Mouse (Mus musculus) layer of hippocampus, adult 9-10 months (tissue): ENCODE results near the gene Gjb1.
A peak's percentile ranks its signal among the peaks of the same experiment; 100 is the strongest.
"Not testable (repeated sequence)": the region's sequence is repeated elsewhere in the genome, so short reads cannot be mapped to it uniquely, and the experiment has no call there.

Source experiments
- DNase-seq: peaks from one replicate; pipeline ENCODE4 v3.0.0; 2022; ENCODE audit warnings: low spot score

Gene Gjb1

DNA sequence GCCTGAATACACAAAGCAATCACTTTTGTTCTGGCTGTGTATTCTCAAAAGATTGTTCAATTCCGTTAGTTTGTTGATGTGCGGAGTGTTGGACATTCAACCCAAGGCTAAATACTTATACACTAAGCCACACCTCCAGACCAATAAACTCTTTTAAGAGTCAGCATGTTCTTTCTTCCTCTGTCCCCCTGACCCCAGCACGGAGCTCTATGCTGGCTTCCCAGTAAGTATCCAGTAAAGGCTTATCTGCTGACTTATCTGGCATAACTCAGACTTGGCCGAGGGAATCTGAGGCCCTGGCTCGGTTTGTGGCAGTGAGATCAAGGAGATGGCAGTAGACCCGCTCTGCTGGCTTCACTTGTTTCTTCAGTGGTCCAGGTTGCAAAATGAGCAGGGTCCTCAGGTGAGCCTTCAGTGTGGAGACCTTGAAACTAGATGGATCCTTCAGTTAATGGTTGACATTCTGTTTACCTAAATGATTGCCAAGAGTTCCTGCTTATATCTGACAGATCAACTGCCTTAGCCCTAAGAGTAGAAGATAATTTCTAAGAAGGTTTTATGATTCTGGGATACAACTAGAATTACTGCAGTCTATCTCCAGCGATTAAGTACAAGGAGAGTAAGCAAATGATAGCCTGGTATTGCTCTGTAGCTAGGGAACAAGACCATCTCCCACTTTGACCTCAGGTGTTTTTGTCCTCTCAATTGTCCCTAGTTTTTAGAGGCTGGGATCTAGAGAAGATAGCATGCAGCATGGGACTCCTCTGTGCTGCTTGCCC, at the start of gene Gjb1:
Gene Gjb1, plus strand, starts transcription at position 189 of the 779 bp plus-strand sequence.
- no peak for DNase-seq

DNA sequence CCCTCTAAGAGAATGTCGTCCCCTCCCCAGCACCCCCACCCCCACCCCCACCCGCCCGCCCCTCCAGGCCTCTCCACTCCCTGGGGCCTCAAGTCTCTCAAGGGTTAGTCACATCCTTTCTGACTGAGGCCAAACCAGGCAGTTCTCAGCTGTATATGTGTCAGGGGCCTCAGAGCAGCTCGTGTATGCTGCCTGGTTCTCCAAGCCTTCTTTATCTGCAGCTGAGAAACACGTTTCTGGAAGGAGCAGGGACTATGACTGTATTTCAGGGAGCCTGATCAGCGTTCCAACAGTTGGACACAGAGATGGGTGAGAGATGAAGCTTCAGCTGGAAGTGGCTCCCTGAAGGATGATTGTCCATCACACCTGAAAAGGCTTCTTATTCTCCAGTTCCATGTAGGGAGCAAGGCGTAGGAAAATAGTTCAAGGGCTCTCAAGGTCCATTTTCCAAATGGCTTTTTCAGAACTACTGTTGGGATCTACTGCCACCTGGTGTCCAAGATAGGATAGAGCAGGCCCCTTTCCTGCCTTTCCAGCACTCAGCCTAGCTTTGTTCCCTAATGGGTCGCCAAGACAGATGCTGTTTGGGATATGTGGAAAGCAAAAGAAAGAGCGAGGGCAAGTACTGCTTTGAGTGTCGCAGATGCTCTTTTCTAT, 46.7 kb upstream of the Gjb1 start:
- peak; percentile 65 for DNase-seq

DNA sequence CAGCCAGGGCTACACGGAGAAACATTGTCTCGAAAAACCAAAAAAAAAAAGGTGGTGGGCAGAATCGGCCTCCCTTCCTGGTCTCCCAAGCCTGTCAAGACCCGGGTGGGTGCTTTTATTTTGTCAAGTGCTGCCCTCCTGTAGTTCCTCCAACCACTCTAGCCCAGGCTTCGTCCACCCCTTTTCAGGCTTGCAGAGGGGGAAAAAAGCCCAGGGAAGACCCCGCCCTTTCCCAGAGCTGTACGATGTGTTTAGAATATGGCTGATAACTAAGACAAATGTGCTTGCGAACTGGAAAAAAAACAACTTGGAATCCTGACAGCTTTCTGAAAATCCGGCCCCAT, 44.2 kb upstream of the Gjb1 start:
- no peak for DNase-seq

DNA sequence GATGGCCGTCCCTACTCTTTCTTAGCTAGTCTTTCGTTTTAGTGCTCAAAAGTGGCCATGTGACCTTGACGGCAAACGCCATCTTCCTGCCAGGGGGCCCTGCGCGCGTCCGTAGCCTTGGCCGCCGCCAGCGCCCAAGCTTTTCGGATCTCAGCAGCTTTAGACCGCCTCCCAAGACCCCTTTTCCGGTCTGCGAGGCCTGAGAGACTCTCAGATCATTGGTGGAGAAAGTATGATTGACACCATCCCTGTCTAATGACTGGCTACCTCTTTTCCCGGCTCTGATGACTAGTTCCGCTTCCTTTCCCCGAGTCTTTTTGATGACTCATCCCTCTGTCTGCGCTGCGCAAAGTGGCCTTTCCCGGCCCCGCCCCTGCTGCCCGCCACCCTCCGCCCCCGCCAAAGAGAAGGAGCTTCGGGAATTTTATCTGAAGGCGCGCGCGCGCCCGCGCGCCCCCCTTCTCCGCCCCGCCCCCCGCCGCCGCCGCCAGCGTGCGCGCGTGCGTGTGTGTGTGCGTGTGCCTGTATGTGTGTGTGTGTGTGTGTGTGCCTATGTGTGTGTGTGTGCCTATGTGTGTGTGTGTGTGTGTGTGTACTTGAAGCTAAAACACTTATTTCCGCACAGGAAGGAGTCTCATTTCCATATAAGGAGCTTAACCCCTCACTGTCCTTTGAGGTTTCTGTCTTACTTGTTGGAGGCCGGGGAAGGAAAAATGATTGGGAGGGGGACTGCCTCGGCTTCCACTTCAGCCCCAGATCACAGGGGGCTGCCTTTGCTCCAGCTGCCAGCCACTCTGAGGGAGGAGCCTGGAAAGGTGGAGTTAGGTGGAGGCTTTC, 43.6 kb upstream of the Gjb1 start:
- peak; percentile 85 for DNase-seq

DNA sequence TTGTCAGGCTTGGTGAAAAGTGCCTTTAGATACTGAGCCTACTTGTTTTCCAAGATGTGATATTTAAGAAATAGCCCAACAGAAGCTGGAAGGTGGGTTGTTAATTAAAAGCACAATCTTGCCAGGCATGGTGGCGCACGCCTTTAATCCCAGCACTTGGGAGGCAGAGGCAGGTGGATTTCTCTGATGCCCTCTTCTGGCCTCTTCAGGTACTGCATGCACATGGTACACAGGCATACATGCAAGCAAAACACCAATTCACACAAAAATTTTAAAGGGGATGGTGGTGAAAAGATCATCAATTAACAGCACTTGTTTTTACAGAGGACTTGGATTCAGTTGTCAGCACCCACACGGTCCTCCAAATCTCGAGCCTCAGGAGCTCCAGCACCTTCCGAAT, 41.6 kb upstream of the Gjb1 start:
- DNase-seq, result no peak

DNA sequence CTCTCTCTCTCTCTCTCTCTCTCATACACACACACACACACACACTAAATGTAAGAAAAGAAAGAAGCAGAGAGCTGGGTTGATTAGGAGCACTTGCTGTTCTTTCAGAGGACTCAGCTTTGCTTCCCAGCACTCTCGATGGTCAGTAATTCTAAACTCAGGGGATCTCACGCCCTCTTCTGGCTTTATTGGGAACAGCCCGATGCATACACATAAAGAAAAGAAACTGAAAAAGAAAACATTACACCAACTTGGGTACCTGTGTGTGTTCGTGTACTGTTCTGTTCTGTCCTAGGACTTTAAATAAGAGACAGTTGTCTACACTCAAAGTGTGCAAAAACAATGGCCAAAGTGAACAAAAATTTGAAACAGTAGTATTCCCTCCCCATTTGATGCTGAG, 37.5 kb upstream of the Gjb1 start:
- no peak for DNase-seq

DNA sequence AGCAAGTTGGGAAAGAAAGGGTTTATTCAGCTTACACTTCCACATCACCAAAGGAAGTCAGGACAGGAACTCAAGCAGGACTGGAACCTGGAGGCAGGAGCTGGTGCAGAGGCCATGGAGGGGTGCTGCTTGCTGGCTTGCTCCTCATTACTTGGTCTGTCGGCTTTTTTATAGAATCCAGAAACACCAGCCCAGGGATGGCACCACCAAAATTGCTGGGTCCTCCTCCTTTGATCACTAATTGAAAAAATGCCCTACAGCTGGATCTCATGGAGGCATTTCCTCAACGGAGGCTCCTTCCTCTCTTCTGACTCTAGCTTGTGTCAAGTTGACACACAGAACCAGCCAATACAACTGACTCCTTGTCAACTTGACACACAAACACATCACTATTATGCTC, 33.3 kb upstream of the Gjb1 start:
- not testable (repeated sequence) for DNase-seq

DNA sequence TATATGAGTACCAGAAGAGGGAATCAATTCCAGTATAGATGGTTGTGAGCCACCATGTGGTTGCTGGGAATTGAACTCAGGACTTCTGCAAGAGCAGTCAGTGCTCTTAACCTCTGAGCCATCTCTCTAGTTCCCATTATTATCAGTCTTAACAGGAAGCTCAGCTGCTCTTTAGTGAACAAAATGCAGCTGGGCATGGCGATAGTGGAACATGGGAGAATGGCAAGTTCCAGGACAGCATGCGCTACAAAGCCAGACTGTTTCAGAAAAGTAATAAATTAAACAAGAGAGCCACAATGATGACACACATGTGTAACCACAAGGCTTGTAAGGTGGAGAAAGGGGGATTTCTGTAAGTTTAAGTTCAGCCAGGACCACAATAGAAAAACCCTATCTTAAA, 30.7 kb upstream of the Gjb1 start:
- no peak for DNase-seq

DNA sequence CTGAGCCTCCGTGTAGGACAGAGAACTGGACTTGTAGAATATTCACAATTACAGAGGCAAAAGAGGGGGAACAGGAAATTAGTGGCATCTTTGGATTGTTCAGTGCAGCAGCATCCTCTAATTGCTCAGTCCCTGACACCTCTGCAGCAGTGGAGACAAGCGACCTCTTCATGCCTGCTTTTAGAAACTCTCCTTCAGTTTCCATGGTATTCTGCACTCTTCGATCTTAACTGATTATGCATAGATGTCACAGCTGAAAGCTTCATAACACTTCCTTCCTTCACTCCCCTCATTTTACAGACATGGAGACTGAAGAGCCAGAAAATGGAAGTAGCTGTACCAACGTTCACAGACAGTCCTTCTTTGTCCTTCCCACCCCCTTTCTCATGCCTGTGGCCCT, 29.7 kb upstream of the Gjb1 start:
- no peak for DNase-seq

DNA sequence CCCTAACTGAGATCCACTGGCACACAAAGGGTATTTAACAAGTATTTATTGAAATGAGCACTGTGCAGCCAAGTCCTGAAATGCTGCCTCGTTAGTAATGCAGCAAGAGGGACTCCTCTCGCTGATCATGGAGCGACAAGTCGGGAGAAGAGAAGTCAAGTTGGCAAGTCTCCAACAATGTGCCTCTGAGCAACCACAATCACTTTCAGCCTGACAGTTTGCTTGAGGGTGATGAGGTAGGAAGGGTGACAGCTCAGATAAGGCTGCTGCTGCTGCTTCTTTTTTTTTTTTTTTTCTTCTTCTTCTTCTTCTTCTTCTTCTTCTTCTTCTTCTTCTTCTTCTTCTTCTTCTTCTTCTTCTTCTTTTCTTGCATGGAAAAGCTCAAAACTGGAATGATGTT, 25.0 kb upstream of the Gjb1 start:
- DNase-seq, result no peak

DNA sequence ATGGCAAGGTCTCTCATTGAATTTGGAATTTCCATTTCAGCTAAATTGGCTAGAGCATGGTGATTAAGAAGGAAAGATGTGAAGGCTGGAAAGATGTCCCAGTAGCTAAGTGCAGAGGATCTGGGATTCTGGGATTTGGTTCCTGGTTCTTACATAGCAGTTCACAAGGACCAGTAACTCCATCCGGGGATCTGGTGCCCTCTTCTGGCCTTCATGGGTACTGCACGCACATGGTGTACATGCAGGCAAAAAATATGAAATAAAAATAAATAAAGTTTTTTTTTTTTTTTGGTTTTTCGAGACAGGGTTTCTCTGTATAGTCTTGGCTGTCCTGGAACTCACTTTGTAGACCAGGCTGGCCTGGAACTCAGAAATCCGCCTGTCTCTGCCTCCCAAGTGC, 17.3 kb upstream of the Gjb1 start:
- not testable (repeated sequence) for DNase-seq

DNA sequence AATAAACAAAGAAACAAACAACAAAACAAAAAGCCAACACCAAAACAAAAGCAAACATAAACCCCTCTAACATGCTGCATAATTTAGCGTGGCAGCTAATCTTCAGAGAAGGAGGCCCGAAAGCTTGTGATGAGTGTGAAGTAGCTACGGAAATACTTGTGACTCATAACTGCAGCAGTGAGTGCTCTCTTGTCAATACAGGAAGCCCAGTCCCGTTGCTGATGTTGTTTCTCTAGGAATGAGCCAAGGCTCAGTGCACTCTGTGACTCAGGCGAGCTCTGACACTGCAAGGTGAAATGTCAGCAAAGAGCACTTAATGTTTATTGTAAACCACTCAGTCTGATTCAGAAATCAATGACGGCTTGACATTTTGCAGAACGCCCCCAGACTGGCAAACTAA, 7.2 kb upstream of the Gjb1 start:
- no peak for DNase-seq

DNA sequence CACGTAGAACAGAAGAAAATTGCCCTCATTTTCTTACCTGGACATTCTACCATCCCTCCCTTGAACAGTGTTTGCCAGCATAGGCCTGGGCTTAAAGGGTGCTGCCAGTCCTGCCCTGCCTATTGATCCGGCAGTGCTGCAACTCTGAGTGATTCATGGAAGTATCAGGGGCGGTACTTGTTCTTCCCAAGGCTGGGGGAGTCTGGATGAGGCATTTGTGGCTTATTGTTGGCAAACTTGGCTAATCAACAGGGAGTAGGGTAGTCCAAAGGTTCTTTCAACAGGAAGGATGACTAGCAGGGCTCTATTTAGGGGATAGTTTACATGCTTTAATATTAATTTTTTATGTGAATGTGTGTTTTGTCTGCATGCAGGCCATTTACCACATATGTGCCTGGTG, 5.6 kb upstream of the Gjb1 start:
- no peak for DNase-seq

DNA sequence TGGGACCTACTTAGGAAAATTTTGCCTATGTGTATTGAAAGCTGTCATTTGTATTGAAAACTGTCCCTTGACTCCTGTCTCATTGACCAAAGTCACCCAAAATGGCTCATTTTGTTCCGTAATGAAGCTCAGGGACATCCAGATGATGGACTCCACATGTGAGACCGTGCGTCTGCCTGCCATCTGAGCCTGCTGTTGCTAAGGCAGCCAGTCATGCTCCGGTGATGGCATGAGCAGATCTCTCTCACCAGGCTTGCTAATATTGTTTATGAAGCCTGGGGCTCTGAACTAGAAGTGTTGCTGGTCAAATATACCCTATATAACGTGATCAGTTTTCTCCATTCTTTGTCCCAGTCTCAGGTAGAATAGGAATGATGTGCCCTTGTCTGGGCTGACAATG, 3.2 kb upstream of the Gjb1 start:
- DNase-seq, result no peak

DNA sequence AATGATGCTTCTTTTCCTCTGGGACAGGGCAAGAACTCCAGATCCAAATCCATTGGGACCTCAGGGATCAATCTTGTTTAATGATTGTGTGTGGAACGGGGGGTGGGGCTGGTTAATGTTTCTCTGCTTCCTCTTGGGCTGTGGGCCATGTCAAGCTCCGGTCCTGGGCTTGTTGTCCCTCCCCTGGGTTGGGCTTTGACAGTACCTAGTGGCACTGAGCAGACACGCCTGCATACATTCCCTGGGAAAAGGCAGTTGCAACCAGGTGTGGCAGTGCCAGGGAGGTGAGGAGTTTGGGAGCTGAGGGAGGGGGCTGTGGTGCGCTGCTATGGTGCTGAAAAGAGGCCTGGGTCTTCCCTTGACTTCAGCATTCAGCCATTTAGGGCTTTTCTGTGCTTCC, 898 bp downstream of the Gjb1 start:
- no peak for DNase-seq

DNA sequence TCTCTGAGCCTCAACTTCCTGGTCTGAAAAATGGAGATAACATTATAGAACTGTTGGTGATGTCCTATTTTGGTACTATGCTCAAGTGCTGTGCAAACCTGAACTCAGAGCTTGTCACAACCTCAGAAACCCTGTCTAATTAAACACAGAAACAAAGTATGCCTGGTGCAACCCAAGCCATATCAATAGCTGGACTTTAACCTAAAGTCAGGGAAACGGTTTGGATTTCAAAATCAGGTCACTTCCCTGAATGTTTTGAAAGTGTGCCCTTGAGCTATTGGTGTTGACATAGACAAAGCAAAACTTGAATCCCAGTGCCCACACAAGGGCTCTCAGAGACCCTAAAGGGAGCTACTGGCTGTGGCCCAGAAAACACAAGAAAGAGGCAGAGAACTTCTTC, 3.6 kb downstream of the Gjb1 start:
- DNase-seq, result no peak

DNA sequence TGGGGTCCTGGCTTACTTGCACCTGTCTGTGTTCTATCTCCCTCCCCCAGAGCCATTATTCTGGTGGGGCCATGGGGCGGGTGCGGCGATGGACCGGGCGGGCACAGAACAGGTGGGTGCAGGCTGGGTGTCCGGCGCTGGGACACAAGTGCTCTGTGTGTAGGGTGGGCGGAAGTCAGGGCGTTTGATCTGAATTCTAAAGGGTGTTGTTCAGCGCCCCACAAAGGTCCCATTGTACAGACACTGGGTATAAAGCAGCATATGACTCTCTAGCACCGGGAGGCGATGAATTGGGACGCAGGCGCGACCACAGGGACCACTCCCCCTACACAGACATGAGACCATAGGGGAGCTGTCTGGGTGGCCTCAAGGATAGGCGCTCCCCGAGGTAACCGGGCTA, 7.3 kb downstream of the Gjb1 start:
- DNase-seq, result no peak

DNA sequence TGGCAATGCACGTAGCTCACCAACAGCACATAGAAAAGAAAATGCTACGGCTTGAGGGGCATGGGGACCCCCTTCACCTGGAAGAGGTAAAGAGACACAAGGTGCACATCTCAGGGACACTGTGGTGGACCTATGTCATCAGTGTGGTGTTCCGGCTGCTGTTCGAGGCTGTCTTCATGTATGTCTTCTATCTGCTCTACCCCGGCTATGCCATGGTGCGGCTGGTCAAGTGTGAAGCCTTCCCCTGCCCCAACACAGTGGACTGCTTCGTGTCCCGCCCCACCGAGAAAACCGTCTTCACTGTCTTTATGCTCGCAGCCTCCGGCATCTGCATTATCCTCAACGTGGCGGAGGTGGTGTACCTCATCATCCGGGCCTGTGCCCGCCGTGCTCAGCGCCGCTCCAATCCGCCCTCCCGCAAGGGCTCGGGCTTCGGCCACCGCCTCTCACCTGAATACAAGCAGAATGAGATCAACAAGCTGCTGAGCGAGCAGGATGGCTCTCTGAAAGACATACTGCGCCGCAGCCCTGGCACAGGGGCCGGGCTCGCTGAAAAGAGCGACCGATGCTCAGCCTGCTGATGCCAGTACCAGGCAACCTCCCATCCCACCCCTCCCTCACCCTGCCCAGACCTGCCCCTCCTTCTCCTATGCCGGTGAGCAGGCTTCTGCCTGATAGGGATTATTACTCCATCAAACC, 8.4 kb downstream of the Gjb1 start:
- no peak for DNase-seq

DNA sequence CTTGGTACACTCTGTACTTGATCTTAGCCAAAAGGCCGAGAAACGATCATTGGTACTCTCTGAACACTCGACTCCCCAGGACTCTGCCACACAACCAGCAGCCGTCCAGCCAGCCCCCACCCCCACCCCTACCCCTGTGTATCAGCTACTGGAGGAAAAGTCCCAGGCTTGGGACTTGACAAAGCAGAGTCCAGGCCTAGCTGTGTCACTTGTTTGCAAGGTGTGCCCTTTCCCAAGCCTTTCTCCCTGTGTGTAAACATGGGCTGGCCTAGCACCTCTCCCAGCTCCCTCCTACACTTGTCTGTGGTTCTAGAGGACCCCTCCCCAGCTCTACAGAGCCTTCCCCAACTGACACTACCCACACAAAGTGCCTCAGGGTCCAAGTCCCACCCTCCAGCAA, 10.0 kb downstream of the Gjb1 start:
- no peak for DNase-seq

DNA sequence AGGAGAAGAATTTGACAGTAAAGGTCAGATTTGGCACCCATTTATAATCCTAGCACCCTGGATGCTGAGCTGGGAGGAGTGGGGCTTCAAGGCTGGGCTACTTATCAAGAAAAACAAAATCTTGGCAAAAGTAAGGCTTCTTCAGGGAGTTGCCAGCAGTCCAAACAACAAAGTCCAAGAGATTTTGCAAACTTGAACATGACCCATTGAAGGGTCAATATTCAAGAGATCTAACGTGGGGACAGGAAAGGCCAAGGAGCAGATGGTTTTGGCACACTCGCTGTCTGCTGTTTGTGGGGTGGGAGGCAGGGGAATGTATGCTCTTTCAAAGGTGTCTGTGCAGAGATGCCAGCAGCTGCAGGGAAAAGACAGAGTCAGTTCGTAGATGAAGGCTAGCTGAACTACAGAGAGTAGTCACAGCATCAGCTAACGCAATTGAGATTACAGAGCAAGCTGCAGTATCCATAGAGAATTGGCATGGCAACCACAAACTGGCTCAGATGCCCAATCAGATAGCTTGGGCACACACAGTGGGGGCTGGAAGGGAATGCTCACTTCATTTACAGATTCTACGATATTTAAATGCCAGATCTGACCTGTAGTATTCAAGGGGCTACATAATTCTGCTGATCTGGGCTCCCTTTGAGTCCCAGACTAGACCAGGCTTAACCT, 12.8 kb downstream of the Gjb1 start:
- DNase-seq, result peak; percentile 18

DNA sequence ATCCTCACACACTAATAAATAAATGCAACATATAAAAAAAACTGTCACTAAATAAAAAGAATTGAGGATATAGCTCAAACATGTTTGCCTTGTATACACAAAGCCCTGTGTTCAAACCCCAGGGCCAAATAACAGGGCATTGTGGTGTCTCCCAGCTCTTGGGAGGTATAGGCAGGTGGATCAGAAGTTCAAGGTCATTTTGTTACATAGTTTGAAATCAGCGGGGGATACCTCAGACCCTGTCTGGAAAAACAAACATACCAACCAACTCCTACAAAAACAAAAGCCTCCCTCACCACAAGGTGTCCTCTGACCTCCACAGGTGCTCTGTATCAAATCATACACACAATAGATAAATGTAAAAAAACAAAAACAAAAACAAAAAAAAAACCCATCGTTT, 18.2 kb downstream of the Gjb1 start:
- DNase-seq, result no peak

DNA sequence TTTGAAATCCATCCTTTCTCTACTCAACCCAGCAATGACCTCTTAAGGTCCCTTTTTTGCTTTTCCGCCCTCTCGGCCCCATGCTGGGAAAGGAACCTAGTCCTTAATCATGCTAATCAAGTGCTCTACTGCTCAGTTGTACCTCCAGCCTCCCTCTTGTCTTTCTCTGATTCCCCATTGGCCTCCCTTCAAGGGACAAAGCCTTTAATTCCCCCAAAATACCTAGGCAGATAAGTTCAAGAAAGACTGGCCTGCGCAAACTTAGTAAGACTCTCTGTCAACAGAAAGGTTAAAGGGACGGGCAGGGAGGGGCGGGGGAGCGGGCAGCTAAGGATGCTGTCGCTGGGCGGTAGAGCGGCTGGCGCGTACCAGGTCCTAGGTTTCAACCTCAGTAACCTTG, 20.3 kb downstream of the Gjb1 start:
- no peak for DNase-seq
